Mouse (Mus musculus): ENCODE measurements around the gene B3galt4. TPM values are rescaled to one million over a fixed set of nuclear protein-coding genes. Genes with fewer than 3 reads are reported as not detected.

B3galt4 gene
- polyA plus RNA-seq, 1 experiment from 2014 or later: 15.1 TPM

GRCm38 (mm10) chr17:33902079-33902478 lies 49.2 kb downstream of the B3galt4 start:
- H3K4me3 ChIP-seq: no peak overlapping the region
- H3K36me3 ChIP-seq (replicated peaks): no peaks in the 10 kb centered on the region
- no peak overlapping the region for H3K9ac ChIP-seq
- no peak for ATAC-seq (replicated peaks)
- WGBS: 75% methylated on average over 4 of the region's 4 CpGs
- H3K4me1 ChIP-seq: no peaks in the 10 kb centered on the region
- H3K27me3 ChIP-seq (replicated peaks): no peaks in the 10 kb centered on the region
- H3K27ac ChIP-seq: no peak overlapping the region
- H3K9me3 ChIP-seq: no peaks in the 10 kb centered on the region
- no peak overlapping the region for H3K4me2 ChIP-seq

DNA sequence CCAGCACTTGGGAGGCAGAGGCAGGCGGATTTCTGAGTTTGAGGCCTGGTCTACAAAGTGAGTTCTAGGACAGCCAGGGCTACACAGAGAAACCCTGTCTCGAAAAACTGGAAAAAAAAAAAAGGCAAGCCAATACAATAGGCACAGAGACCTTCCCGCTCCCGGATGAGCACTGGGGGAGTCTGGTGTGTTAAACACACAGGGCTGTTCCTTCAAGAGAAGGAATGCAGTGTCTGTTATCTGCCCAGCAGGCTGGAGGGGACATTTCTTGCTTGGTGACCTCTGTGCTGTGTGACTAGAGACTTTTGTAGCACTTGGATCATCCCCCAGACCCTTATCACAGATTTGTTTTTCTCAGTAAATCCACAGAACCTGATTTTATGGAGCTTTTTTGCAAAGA lies 49.6 kb downstream of the B3galt4 start:
- Histone ChIP-seq H3K4me3 (no peak overlapping the region), H3K27me3 (replicated peaks) (no peaks in the 10 kb centered on the region), H3K9ac (no peak overlapping the region), H3K4me2 (no peak overlapping the region), H3K4me1 (no peaks in the 10 kb centered on the region), H3K27ac (no peak overlapping the region), H3K36me3 (replicated peaks) (no peaks in the 10 kb centered on the region), H3K9me3 (no peaks in the 10 kb centered on the region)
- ATAC-seq (replicated peaks): no peak
- WGBS: 74% methylated on average over 4 of the region's 4 CpGs

GRCm38 (mm10) chr17:33900989-33901314 lies 50.3 kb downstream of the B3galt4 start:
- H3K4me1 ChIP-seq: no peaks in the 10 kb centered on the region
- no peak for ATAC-seq (replicated peaks)
- H3K4me3 ChIP-seq: no peak overlapping the region
- H3K27me3 ChIP-seq (replicated peaks): no peaks in the 10 kb centered on the region
- 82% methylated on average over 4 of the region's 4 CpGs for WGBS
- no peak overlapping the region for H3K27ac ChIP-seq
- H3K9ac ChIP-seq: no peak overlapping the region
- no peaks in the 10 kb centered on the region for H3K36me3 ChIP-seq (replicated peaks)
- H3K4me2 ChIP-seq: no peak overlapping the region
- no peaks in the 10 kb centered on the region for H3K9me3 ChIP-seq

- Histone ChIP-seq H3K4me2 (no peak overlapping the region), H3K9ac (no peak overlapping the region), H3K4me3 (no peak overlapping the region), H3K4me1 (no peaks in the 10 kb centered on the region), H3K36me3 (replicated peaks) (no peaks in the 10 kb centered on the region), H3K27ac (no peak overlapping the region), H3K9me3 (no peaks in the 10 kb centered on the region), H3K27me3 (replicated peaks) (no peaks in the 10 kb centered on the region)
- ATAC-seq (replicated peaks): no peak
- 75% methylated on average over 7 of the region's 7 CpGs for WGBS
Measured at GRCm38 (mm10) chr17:33900281-33900988, 50.9 kb downstream of the B3galt4 start.

Other genes starting within 250 kb of the B3galt4 start
- 71.2 and 79.2 TPM in 2 replicates for gene March2, start 232.8 kb downstream of the B3galt4 start, polyA plus RNA-seq (2015; fragmentation: Nextera tagmentation; extraction: Ambion mirVana)
- gene Rab11b, start 191.0 kb downstream of the B3galt4 start, polyA plus RNA-seq (2015; fragmentation: Nextera tagmentation; extraction: Ambion mirVana): 630 and 639 TPM in 2 replicates
- 22.6 and 23.3 TPM in 2 replicates for gene Angptl4, start 169.7 kb downstream of the B3galt4 start, polyA plus RNA-seq (2015; fragmentation: Nextera tagmentation; extraction: Ambion mirVana)
- gene Kank3, start 141.0 kb downstream of the B3galt4 start, polyA plus RNA-seq (2015; fragmentation: Nextera tagmentation; extraction: Ambion mirVana): 51.5 and 53.4 TPM in 2 replicates
- gene Rps28, start 126.9 kb downstream of the B3galt4 start, polyA plus RNA-seq (2015; fragmentation: Nextera tagmentation; extraction: Ambion mirVana): 476 TPM in 2 replicates
- 467 and 476 TPM in 2 replicates for gene Ndufa7, start 126.9 kb downstream of the B3galt4 start, polyA plus RNA-seq (2015; fragmentation: Nextera tagmentation; extraction: Ambion mirVana)
- gene Cd320, start 108.4 kb downstream of the B3galt4 start, polyA plus RNA-seq (2015; fragmentation: Nextera tagmentation; extraction: Ambion mirVana): 50.8 and 58.9 TPM in 2 replicates
- not detected in 2 replicates for gene Gm7029, start 77.7 kb downstream of the B3galt4 start, polyA plus RNA-seq (2015; fragmentation: Nextera tagmentation; extraction: Ambion mirVana)
- 1.5 and 2.6 TPM in 2 replicates for gene Kifc1, start 60.8 kb downstream of the B3galt4 start, polyA plus RNA-seq (2015; fragmentation: Nextera tagmentation; extraction: Ambion mirVana)
- gene Platr17, start 46.4 kb downstream of the B3galt4 start, polyA plus RNA-seq (2015; fragmentation: Nextera tagmentation; extraction: Ambion mirVana): 0.50 and 0.51 TPM in 2 replicates
- gene Daxx, start 42.1 kb downstream of the B3galt4 start, polyA plus RNA-seq (2015; fragmentation: Nextera tagmentation; extraction: Ambion mirVana): 59.4 and 61.1 TPM in 2 replicates
- gene Tapbp, start 35.6 kb downstream of the B3galt4 start, polyA plus RNA-seq (2015; fragmentation: Nextera tagmentation; extraction: Ambion mirVana): 23.6 and 28.6 TPM in 2 replicates
- 18.1 and 18.3 TPM in 2 replicates for gene Zbtb22, start 35.6 kb downstream of the B3galt4 start, polyA plus RNA-seq (2015; fragmentation: Nextera tagmentation; extraction: Ambion mirVana)
- gene Rgl2, start 21.9 kb downstream of the B3galt4 start, polyA plus RNA-seq (2015; fragmentation: Nextera tagmentation; extraction: Ambion mirVana): 60.9 and 61.1 TPM in 2 replicates
- 178 TPM in 2 replicates for gene Pfdn6, start 11.1 kb downstream of the B3galt4 start, polyA plus RNA-seq (2015; fragmentation: Nextera tagmentation; extraction: Ambion mirVana)
- 25.9 and 26.2 TPM in 2 replicates for gene Wdr46, start 10.8 kb downstream of the B3galt4 start, polyA plus RNA-seq (2015; fragmentation: Nextera tagmentation; extraction: Ambion mirVana)
- gene Vps52, start 4.3 kb upstream of the B3galt4 start, polyA plus RNA-seq (2015; fragmentation: Nextera tagmentation; extraction: Ambion mirVana): 80.9 and 84.4 TPM in 2 replicates
- 689 and 743 TPM in 2 replicates for gene Rps18, start 4.5 kb upstream of the B3galt4 start, polyA plus RNA-seq (2015; fragmentation: Nextera tagmentation; extraction: Ambion mirVana)
- gene H2-K1, start 48.9 kb upstream of the B3galt4 start, polyA plus RNA-seq (2015; fragmentation: Nextera tagmentation; extraction: Ambion mirVana): 19.0 and 20.1 TPM in 2 replicates
- gene Ring1, start 73.2 kb upstream of the B3galt4 start, polyA plus RNA-seq (2015; fragmentation: Nextera tagmentation; extraction: Ambion mirVana): 22.8 and 26.3 TPM in 2 replicates
- 65.6 and 74.1 TPM in 2 replicates for gene H2-Ke6, start 76.6 kb upstream of the B3galt4 start, polyA plus RNA-seq (2015; fragmentation: Nextera tagmentation; extraction: Ambion mirVana)
- gene Slc39a7, start 80.2 kb upstream of the B3galt4 start, polyA plus RNA-seq (2015; fragmentation: Nextera tagmentation; extraction: Ambion mirVana): 178 and 184 TPM in 2 replicates
- gene Rxrb, start 80.3 kb upstream of the B3galt4 start, polyA plus RNA-seq (2015; fragmentation: Nextera tagmentation; extraction: Ambion mirVana): 64.7 and 65.5 TPM in 2 replicates
- 3.2 and 4.8 TPM in 2 replicates for gene Col11a2, start 87.9 kb upstream of the B3galt4 start, polyA plus RNA-seq (2015; fragmentation: Nextera tagmentation; extraction: Ambion mirVana)
- gene H2-Oa, start 140.9 kb upstream of the B3galt4 start, polyA plus RNA-seq (2015; fragmentation: Nextera tagmentation; extraction: Ambion mirVana): not detected in 2 replicates
- gene H2-DMa, start 168.1 kb upstream of the B3galt4 start, polyA plus RNA-seq (2015; fragmentation: Nextera tagmentation; extraction: Ambion mirVana): 17.2 and 18.8 TPM in 2 replicates
- 137 and 140 TPM in 2 replicates for gene Brd2, start 171.1 kb upstream of the B3galt4 start, polyA plus RNA-seq (2015; fragmentation: Nextera tagmentation; extraction: Ambion mirVana)
- gene H2-DMb2, start 191.8 kb upstream of the B3galt4 start, polyA plus RNA-seq (2015; fragmentation: Nextera tagmentation; extraction: Ambion mirVana): 0.27 and 0.65 TPM in 2 replicates
- 0.79 and 1.2 TPM in 2 replicates for gene H2-DMb1, start 201.6 kb upstream of the B3galt4 start, polyA plus RNA-seq (2015; fragmentation: Nextera tagmentation; extraction: Ambion mirVana)
- 2.3 and 3.1 TPM in 2 replicates for gene Tap1, start 236.1 kb upstream of the B3galt4 start, polyA plus RNA-seq (2015; fragmentation: Nextera tagmentation; extraction: Ambion mirVana)
- gene Psmb9, start 236.3 kb upstream of the B3galt4 start, polyA plus RNA-seq (2015; fragmentation: Nextera tagmentation; extraction: Ambion mirVana): 1.5 and 2.0 TPM in 2 replicates
- gene Psmb8, start 246.2 kb upstream of the B3galt4 start, polyA plus RNA-seq (2015; fragmentation: Nextera tagmentation; extraction: Ambion mirVana): 4.1 and 4.2 TPM in 2 replicates

All from midbrain, embryonic 15.5 days (tissue).